Mouse (Mus musculus): Measurements from ENCODE around the gene Gm45844. TPM values are rescaled to one million over a fixed set of nuclear protein-coding genes. Genes with fewer than 3 reads are reported as not detected.

Gm45844 gene
- 1 to 10 TPM in 1 of 2 experiments, under 1 TPM in 1; 0.92 to 2.2 TPM for total RNA-seq (2023)

GRCm38 (mm10) chr7:7277966-7278567, at the start of gene Gm45844:
TSS of gene Gm45844 (minus strand) at chr7:7278289.

GRCm38 (mm10) chr7:7247228-7247627, 30.9 kb downstream of the Gm45844 start, which contains the start of gene Vmn2r29:
TSS of gene Vmn2r29 (minus strand) at chr7:7247328.

GRCm38 (mm10) chr7:7209313-7210151, 68.6 kb downstream of the Gm45844 start, which contains the start of gene Zfp772:
TSS of gene Zfp772 (minus strand) at chr7:7209998.

GRCm38 (mm10) chr7:7171227-7172147, 106.6 kb downstream of the Gm45844 start, which contains the start of gene Zfp418:
TSS of gene Zfp418 (plus strand) at chr7:7171330.

Other genes starting within 250 kb of the Gm45844 start
- 10 to 100 TPM; 34.1 to 49.6 TPM for gene Zfp954, start 156.8 kb downstream of the Gm45844 start, total RNA-seq (2023)
- 1 to 10 TPM; 6.5 to 7.3 TPM for gene Zfp773, start 141.5 kb downstream of the Gm45844 start, total RNA-seq (2023)
- gene Zfp418, start 107.0 kb downstream of the Gm45844 start, total RNA-seq (2023): 1 to 10 TPM; 2.6 to 5.2 TPM
- 1 to 10 TPM; 2.5 to 3.6 TPM for gene Zfp772, start 68.3 kb downstream of the Gm45844 start, total RNA-seq (2023)
- gene Vmn2r29, start 31.0 kb downstream of the Gm45844 start, total RNA-seq (2023): under 1 TPM in 1 of 2 experiments, not detected in 1; 0.41 TPM
- 10 to 100 TPM; 45.1 to 45.9 TPM for gene Clcn4, start 22.6 kb upstream of the Gm45844 start, total RNA-seq (2023)
- not detected for gene Vmn2r30, start 59.3 kb upstream of the Gm45844 start, total RNA-seq (2023)
- not detected for gene Gm45783, start 96.3 kb upstream of the Gm45844 start, total RNA-seq (2023)
- not detected for gene Vmn2r31, start 121.4 kb upstream of the Gm45844 start, total RNA-seq (2023)
- gene Vmn2r32, start 201.7 kb upstream of the Gm45844 start, total RNA-seq (2023): not detected